Mouse (Mus musculus) midbrain, embryonic 12.5 days (tissue): Measurements from ENCODE around the gene Dlg2. TPM values are rescaled to one million over a fixed set of nuclear protein-coding genes. Genes with fewer than 3 reads are reported as not detected.

Source experiments
- ATAC-seq: fragments of 200-750 bp; cut with Nextera tagmentation; 2 replicates; pipeline ENCODE4 v1.8.0; 2017; ENCODE audit warnings: low read depth, moderate TSS enrichment, moderate library complexity; ENCODE audit not compliant: low FRiP score
- H3K27ac ChIP-seq: fragments of 300-500 bp; sonication (generic); replicated peaks from 2 replicates; pipeline ENCODE4 v1.5.1; 2016; ENCODE audit warnings: mild to moderate bottlenecking
- H3K27me3 ChIP-seq: fragments of 300-500 bp; sonication (generic); 2 replicates; pipeline ENCODE4 v1.6.1; 2016; ENCODE audit warnings: mild to moderate bottlenecking
- H3K36me3 ChIP-seq: fragments of 300-500 bp; sonication (generic); 2 replicates; pipeline ENCODE4 v1.6.1; 2016
- H3K4me1 ChIP-seq: fragments of 300-500 bp; sonication (generic); 2 replicates; pipeline ENCODE4 v1.6.1; 2016
- H3K4me2 ChIP-seq: fragments of 300-500 bp; sonication (generic); replicated peaks from 2 replicates; pipeline ENCODE4 v1.6.1; 2016; ENCODE audit warnings: mild to moderate bottlenecking, moderate library complexity
- H3K4me3 ChIP-seq: fragments of 300-500 bp; sonication (generic); 2 replicates; pipeline ENCODE4 v1.5.1; 2016; ENCODE audit warnings: mild to moderate bottlenecking
- H3K9ac ChIP-seq: fragments of 300-500 bp; sonication (generic); replicated peaks from 2 replicates; pipeline ENCODE4 v1.6.1; 2016; ENCODE audit warnings: mild to moderate bottlenecking, moderate library complexity
- H3K9me3 ChIP-seq: fragments of 300-500 bp; sonication (generic); 2 replicates; pipeline ENCODE4 v1.6.1; 2016; ENCODE audit warnings: mild to moderate bottlenecking
- WGBS: fragments of 180-500 bp; shearing (Covaris S2); methylation state at CpG from one replicate; pipeline ENCODE4 v1.1.7; 2016; 5-methylcytosine and 5-hydroxymethylcytosine counted together
- polyA plus RNA-seq: library from polyadenylated mRNA; unstranded; fragments of >200 nt; fragmentation: Nextera tagmentation; extraction: Ambion mirVana; gene quantifications from 2 replicates; pipeline ENCODE4 v1.2.1, GENCODE M21; 2016

Gene Dlg2
- polyA plus RNA-seq, 1 experiment from 2014 or later: 4.2 TPM

- WGBS: 90% methylated on average over 3 of the region's 3 CpGs
- no peak overlapping the region for H3K9ac ChIP-seq
- no peak for ATAC-seq
- H3K27me3 ChIP-seq: no peaks in the 10 kb centered on the region
- no peaks in the 10 kb centered on the region for H3K36me3 ChIP-seq
- H3K4me3 ChIP-seq: no peak overlapping the region
- H3K4me2 ChIP-seq: no peak overlapping the region
- H3K9me3 ChIP-seq: no peaks in the 10 kb centered on the region
- H3K27ac ChIP-seq: no peak overlapping the region
- H3K4me1 ChIP-seq: no peaks in the 10 kb centered on the region
Measured at GRCm38 (mm10) chr7:92483346-92483745, 2006.9 kb downstream of the Dlg2 start.

DNA sequence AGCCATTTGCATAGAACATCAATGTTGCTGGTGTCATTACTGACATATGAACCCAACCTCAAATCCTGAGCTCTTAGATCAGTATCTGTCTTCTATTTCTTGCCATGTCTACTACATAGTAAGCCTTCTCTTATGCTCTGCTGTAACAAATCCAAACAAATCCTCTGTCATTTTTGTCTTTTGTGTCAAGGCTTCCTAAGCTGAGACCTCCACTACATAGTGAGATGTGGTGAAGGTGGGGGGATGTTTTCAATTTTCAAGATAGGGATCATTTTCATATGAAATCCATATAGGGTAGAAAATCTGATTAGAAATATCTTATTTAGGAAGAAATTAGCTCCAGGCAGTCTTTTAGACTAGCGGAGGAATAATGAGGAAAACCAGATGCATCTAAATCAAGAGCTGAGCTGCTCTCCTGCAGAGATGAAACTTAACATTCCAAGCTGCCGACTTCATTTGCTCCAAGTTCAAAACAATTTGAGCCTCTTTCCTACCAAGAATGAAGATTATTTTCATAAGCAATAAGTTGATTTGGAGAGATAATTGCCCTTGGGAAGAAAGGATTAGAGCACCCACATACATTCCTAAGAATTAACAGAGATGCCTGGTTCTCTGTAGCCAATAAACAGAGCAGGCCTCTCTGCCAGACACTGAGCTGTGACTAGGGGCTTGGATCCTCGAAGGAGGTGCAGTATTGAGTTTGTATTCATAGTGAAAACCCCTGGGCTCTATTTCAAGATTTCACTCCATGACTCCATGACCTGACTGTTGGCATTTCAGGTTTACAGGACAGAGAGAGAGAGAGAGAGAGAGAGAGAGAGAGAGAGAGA is 2009.6 kb downstream of the Dlg2 start:
- no peak overlapping the region for H3K4me3 ChIP-seq
- 59% methylated on average over 3 of the region's 3 CpGs for WGBS
- no peak for ATAC-seq
- H3K27ac ChIP-seq: no peak overlapping the region
- H3K9me3 ChIP-seq: no peaks in the 10 kb centered on the region
- no peak overlapping the region for H3K9ac ChIP-seq
- H3K4me1 ChIP-seq: no peaks in the 10 kb centered on the region
- no peaks in the 10 kb centered on the region for H3K27me3 ChIP-seq
- H3K4me2 ChIP-seq: no peak overlapping the region
- no peaks in the 10 kb centered on the region for H3K36me3 ChIP-seq

GRCm38 (mm10) chr7:92486878-92487277 is 2010.4 kb downstream of the Dlg2 start:
- Histone ChIP-seq H3K4me1 (no peaks in the 10 kb centered on the region), H3K4me3 (no peak overlapping the region), H3K9me3 (no peaks in the 10 kb centered on the region), H3K9ac (no peak overlapping the region), H3K36me3 (no peaks in the 10 kb centered on the region), H3K27me3 (no peaks in the 10 kb centered on the region), H3K27ac (no peak overlapping the region), H3K4me2 (no peak overlapping the region)
- 97% methylated on average over 4 of the region's 4 CpGs for WGBS
- ATAC-seq: no peak

- Histone ChIP-seq H3K9ac (no peak overlapping the region), H3K4me1 (no peaks in the 10 kb centered on the region), H3K4me2 (no peak overlapping the region), H3K27me3 (no peaks in the 10 kb centered on the region), H3K27ac (no peak overlapping the region), H3K36me3 (no peaks in the 10 kb centered on the region), H3K9me3 (no peaks in the 10 kb centered on the region), H3K4me3 (no peak overlapping the region)
- ATAC-seq: no peak
- WGBS: 100% methylated on average over 1 of the region's 1 CpGs
Measured at GRCm38 (mm10) chr7:92492262-92492661, 2015.8 kb downstream of the Dlg2 start.

DNA sequence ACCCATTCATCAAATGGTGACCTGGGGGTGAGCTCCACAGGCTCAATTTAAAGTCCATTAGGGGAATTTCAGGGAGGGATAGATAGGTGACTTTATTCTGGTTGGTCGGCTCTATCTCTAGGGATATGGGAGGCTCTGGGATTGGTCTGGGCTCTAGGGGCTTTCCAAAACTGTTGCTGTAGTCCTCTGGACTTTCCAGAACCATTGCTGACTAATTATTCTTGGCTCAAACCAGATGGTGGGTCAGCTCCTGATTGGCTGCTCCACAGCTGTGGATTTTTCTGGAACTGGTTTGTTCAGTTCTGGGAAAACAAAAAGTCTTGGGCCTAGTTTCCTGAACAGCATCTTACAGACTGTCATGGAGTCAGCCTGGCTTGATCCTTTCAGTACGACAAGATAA is 2017.0 kb downstream of the Dlg2 start:
- no peak for ATAC-seq
- Histone ChIP-seq H3K36me3 (no peaks in the 10 kb centered on the region), H3K4me2 (no peak overlapping the region), H3K4me1 (no peaks in the 10 kb centered on the region), H3K9ac (no peak overlapping the region), H3K27me3 (no peaks in the 10 kb centered on the region), H3K27ac (no peak overlapping the region), H3K4me3 (no peak overlapping the region), H3K9me3 (no peaks in the 10 kb centered on the region)
- 87% methylated on average over 2 of the region's 2 CpGs for WGBS

Other genes with a start within 250 kb of the Dlg2 start
- not detected in 2 replicates for gene Ccdc83, start 210.9 kb upstream of the Dlg2 start, polyA plus RNA-seq
- 2.2 and 3.2 TPM in 2 replicates for gene Sytl2, start 174.4 kb upstream of the Dlg2 start, polyA plus RNA-seq
- 3.0 and 3.2 TPM in 2 replicates for gene Ccdc89, start 50.1 kb upstream of the Dlg2 start, polyA plus RNA-seq
- 58.1 and 70.6 TPM in 2 replicates for gene Crebzf, start 33.9 kb upstream of the Dlg2 start, polyA plus RNA-seq
- 117 and 119 TPM in 2 replicates for gene Tmem126a, start 19.4 kb upstream of the Dlg2 start, polyA plus RNA-seq
- gene Tmem126b, start 671 bp upstream of the Dlg2 start, polyA plus RNA-seq: 40.7 and 44.6 TPM in 2 replicates